Mouse (Mus musculus) spleen, postnatal 0 days (tissue): ENCODE results near the gene Stam2. TPM values are rescaled to one million over a fixed set of nuclear protein-coding genes. Genes with fewer than 3 reads are reported as not detected.

Source experiments
- polyA plus RNA-seq: library from polyadenylated mRNA; unstranded; fragments of >200 nt; fragmentation: Nextera tagmentation; extraction: Ambion mirVana; gene quantifications from 2 replicates; pipeline ENCODE4 v1.2.1, GENCODE M21; 2015

The Stam2 gene
- polyA plus RNA-seq, result 9.1 and 12.7 TPM in 2 replicates

DNA sequence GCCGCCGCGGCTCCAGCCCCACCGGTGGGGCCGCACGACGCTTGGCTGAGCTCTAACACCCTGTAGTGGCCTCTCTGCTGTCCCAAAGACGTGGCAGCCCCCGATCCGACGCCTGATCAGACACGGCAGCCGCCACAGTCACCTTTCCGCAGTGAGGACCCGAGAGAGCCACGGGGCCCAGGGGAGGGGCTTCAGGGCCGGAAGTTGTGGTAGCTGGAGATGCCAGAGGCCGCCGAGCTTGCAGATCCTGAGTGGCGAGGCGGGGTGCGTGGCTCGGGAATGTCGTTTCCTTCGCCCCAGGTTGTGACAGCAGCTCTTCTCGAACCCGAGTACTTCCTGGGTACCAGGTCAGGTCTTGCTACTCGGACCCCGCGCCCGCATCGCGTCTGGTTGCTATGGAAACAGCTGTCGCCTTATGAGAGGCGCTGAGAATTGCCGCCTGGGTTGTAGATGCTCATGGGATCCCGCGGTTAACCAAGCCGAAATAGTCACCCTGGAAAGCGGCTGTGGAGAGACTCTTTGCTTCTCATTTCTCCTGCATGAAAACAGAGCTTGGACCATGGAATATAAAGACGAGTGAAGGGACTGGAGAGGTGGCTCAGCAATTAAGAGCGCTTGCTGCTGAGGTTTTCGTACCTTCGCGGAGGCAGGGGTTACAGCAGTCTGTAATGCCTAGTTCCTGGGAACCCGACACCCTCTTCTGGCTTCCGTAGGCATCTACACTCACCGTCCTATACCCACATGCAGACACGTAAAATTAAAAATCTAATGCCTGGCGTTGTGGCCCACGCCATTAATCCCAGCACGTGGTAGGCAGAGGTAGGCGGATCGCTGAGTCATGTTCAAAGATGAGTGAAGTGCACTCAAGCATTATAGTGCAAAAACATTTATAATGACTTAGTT lies at the start of gene Stam2:
TSS of gene Stam2 (minus strand) at position 26 of the 903 bp plus-strand sequence.

DNA sequence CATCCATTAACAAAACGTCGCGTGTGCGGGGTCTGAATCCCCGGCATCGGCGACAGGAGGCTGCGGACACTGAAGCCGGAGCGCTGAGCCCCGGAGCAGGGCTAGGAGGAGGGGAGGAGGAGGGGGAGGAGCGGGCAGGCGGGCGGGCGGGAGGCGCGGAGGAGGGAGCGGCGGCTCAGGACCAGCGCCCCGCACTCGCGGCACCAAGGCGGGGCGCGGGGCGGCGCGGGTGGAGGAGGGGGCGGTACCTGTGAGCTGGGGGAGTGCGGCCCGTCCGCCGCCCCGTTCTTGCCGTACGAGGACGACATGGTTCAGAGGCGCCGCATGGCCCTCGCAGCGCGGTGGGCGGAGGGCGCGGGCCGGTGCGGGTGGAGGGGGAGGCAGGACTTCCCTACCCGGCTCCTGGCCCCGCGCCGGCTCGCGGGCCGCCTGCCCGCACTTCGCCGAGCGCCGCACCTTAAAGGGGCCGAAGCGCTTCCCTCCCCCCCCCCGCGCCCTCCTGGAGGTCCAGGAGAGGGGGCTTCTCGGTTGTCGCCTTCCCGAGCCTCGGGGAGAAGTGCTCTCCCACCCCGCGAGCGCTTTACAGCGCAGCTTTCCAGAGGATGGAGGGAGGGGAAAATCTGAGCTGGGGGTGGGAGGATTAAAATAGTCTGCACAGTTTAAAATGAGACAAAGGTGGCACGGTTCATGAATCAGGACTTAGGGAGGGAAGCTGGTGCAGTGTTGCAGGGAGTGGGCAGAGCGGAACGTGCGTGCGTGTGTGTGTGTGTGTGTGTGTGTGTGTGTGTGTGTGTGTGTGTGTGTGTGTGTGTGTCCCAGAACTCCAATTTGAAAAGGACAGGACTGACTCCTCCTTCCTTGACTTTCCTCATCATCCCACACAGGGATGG lies 65.8 kb downstream of the Stam2 start, which contains the start of gene Cacnb4:
TSS of gene Cacnb4 (minus strand) at position 809 of the 890 bp plus-strand sequence.

Other genes with a start within 250 kb of the Stam2 start
- 0.26 and 0.61 TPM in 2 replicates for gene Cacnb4, start 65.5 kb downstream of the Stam2 start, polyA plus RNA-seq
- 1.7 and 2.4 TPM in 2 replicates for gene Fmnl2, start 115.6 kb upstream of the Stam2 start, polyA plus RNA-seq